Mouse (Mus musculus) liver, adult 2 months (tissue): ENCODE measurements around the gene Tmem121b.

ENCODE experiments used
- CTCF ChIP-seq: fragments of 200-500 bp; IDR thresholded peaks from 2 replicates; pipeline ENCODE4 v1.5.1; 2011; ENCODE audit warnings: low read depth, low read length, control low read depth
- POLR2A ChIP-seq: fragments of 200-500 bp; IDR thresholded peaks from 2 replicates; pipeline ENCODE4 v1.6.1; 2011; ENCODE audit warnings: low read length, control low read depth; ENCODE audit not compliant: insufficient read depth; ENCODE audit errors: extremely low read depth

GRCm38 (mm10) chr6:120491862-120492498 lies 1.6 kb downstream of the Tmem121b start:
- TF ChIP-seq CTCF (no peak), POLR2A (no peak)
